Mouse (Mus musculus): Measurements from ENCODE around the gene Gm37419. TPM values are rescaled to one million over a fixed set of nuclear protein-coding genes. Genes with fewer than 3 reads are reported as not detected.

The Gm37419 gene
- total and polyA plus RNA-seq, 3 experiments: not detected

DNA sequence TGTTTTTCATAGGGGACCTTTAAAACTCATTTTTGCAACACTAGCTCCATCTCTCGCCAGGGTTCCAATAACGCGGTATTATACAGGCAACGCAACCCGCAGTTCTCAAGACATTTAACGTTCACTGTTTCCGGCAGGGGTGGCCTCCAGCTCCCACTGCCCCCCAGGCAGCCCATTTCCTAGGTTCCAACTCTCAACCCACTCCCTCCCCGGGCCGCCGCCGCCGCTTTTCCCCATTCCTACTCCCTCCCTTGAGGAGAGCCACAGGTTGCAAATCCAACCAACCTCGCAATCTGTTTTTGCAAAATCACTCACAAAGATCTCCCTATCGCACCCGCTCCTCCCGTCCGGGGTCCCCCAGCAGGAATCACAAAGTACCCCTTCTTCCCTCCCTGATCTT lies 1.4 kb upstream of the Gm37419 start:
- H3K9me3 ChIP-seq (replicated peaks; ENCODE audit: insufficient read depth, low read length): no peaks in the 10 kb centered on the region
- no peaks in the 10 kb centered on the region for H3K36me3 ChIP-seq (ENCODE audit: control insufficient read depth in 1 of 2, insufficient read depth in 2 of 2, low read length in 2 of 2)
- no peaks in the 10 kb centered on the region for H3K27me3 ChIP-seq (ENCODE audit: control insufficient read depth in 1 of 2, insufficient read depth in 2 of 2, low read length in 2 of 2)
- H3K9ac ChIP-seq (ENCODE audit: control insufficient read depth, low read depth, low read length, poor library complexity, severe bottlenecking): no peak overlapping the region
- no peak overlapping the region for H3K4me3 ChIP-seq (ENCODE audit: control insufficient read depth in 1 of 2, insufficient read depth in 1 of 2, low read depth in 2 of 2, low read length in 2 of 2)
- no peak overlapping the region for H3K27ac ChIP-seq (ENCODE audit: control insufficient read depth, low read depth, low read length)
- no peaks in the 10 kb centered on the region for H3K79me2 ChIP-seq (ENCODE audit: control insufficient read depth, insufficient read depth, low read length, poor library complexity)
- no peaks in the 10 kb centered on the region for H3K4me1 ChIP-seq (ENCODE audit: control insufficient read depth in 1 of 2, insufficient read depth in 2 of 2, low read length in 2 of 2)
- TF ChIP-seq TBP (IDR thresholded peaks at IDR 0.05; ENCODE audit: low read depth, low read length) (no peak), ZC3H11A (IDR thresholded peaks at IDR 0.05; ENCODE audit: low read depth, low read length) (no peak), ZMIZ1 (IDR thresholded peaks at IDR 0.05; ENCODE audit: low read depth, low read length) (no peak), MEF2A (IDR thresholded peaks at IDR 0.05; ENCODE audit: extremely low read depth, insufficient replicate concordance, low read depth, low read length, poor library complexity, severe bottlenecking) (no peak), MXI1 (IDR thresholded peaks at IDR 0.05; ENCODE audit: low read depth, low read length) (no peak), JUND (IDR thresholded peaks at IDR 0.05; ENCODE audit: low read depth, low read length) (no peak)
- no peak for DNase-seq (ENCODE audit: low read depth, low spot score)

DNA sequence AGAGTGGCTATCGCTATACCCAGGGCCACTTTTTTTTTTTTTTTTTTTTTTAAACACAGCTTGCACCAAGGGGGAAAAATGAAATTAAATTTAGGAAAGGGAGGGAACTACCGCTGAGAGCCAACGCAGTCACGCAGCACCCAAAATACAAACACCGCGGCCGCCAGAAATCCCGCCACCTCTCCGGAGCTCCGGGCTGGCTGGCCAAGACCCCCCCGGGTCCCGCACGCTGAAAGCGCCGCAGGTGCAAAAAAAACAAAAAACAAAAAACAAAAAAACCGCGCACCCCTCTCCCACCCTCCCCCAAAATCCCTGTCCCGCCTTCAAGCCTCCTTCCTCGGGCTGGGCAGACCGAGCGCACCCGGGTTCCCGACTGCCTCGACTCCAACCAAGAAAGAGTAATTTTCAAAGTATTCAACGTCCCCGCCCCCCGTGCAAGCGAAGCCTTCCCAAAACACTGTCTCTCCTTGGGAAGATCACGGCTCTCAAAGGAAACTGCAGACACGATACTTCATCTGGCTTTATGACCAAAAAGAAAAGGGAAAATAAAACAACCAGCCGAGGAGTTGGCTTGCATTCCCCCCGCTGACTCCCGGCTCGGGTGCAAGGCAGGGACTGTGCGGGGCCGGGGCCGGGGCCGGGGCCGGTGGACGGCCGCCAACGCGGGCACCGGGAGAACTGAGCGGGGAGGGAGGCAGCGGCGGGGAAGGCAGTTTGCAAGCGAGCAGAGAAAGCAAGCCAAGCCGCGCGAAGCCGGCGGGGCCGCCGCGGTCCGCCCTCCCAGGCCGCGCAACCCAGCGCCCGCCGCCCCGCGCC lies 733 bp upstream of the Gm37419 start:
- Histone ChIP-seq H3K79me2 (ENCODE audit: control insufficient read depth, insufficient read depth, low read length, poor library complexity) (no peaks in the 10 kb centered on the region), H3K9me3 (replicated peaks; ENCODE audit: insufficient read depth, low read length) (no peaks in the 10 kb centered on the region), H3K4me1 (ENCODE audit: control insufficient read depth in 1 of 2, insufficient read depth in 2 of 2, low read length in 2 of 2) (no peaks in the 10 kb centered on the region), H3K9ac (ENCODE audit: control insufficient read depth, low read depth, low read length, poor library complexity, severe bottlenecking) (no peak overlapping the region), H3K27ac (ENCODE audit: control insufficient read depth, low read depth, low read length) (no peak overlapping the region), H3K36me3 (ENCODE audit: control insufficient read depth in 1 of 2, insufficient read depth in 2 of 2, low read length in 2 of 2) (no peaks in the 10 kb centered on the region), H3K4me3 (ENCODE audit: control insufficient read depth in 1 of 2, insufficient read depth in 1 of 2, low read depth in 2 of 2, low read length in 2 of 2) (no peak overlapping the region), H3K27me3 (ENCODE audit: control insufficient read depth in 1 of 2, insufficient read depth in 2 of 2, low read length in 2 of 2) (no peaks in the 10 kb centered on the region)
- DNase-seq (ENCODE audit: low read depth, low spot score): no peak
- TF ChIP-seq MAX (IDR thresholded peaks at IDR 0.05; ENCODE audit: low read length) (no peak), TAL1 (IDR thresholded peaks at IDR 0.05; ENCODE audit: low read length) (no peak), ETS1 (IDR thresholded peaks at IDR 0.05; ENCODE audit: low read depth, low read length) (no peak), GATA1 (IDR thresholded peaks at IDR 0.05; ENCODE audit: low read depth, low read length) (no peak), POLR2AphosphoS2 (IDR thresholded peaks at IDR 0.05; ENCODE audit: low read length) (no peak), UBTF (IDR thresholded peaks at IDR 0.05; ENCODE audit: borderline replicate concordance, insufficient read depth, low read depth, low read length) (no peak), NRF1 (IDR thresholded peaks at IDR 0.05; ENCODE audit: insufficient read depth, low read depth, low read length, poor library complexity, severe bottlenecking) (no peak), E2F4 (IDR thresholded peaks at IDR 0.05; ENCODE audit: borderline replicate concordance, low read depth, low read length) (no peak), MAZ (IDR thresholded peaks at IDR 0.05; ENCODE audit: low read depth, low read length) (no peak)

Data from MEL (cell line).